Mouse (Mus musculus) bone marrow, adult 2 months (tissue): ENCODE results near the gene Acbd4.

Experiments used
- CTCF ChIP-seq: fragments of 200-500 bp; IDR thresholded peaks from 2 replicates; pipeline ENCODE4 v1.5.1; 2011; ENCODE audit warnings: low read length, control low read depth; ENCODE audit not compliant: control insufficient read depth, insufficient read depth
- POLR2A ChIP-seq: fragments of 200-500 bp; IDR thresholded peaks from 2 replicates; pipeline ENCODE4 v1.6.1; 2011; ENCODE audit warnings: low read depth, mild to moderate bottlenecking, control low read depth, low read length, borderline replicate concordance; ENCODE audit not compliant: control insufficient read depth

GRCm38 (mm10) chr11:103119609-103120008, 18.1 kb downstream of the Acbd4 start:
- TF ChIP-seq POLR2A (no peak), CTCF (no peak)
